Mouse (Mus musculus): Measurements from ENCODE around the gene Nckap5.

The Nckap5 gene

GRCm38 (mm10) chr1:126700978-126701320, 129.7 kb downstream of the Nckap5 start:
- no peak for DNase-seq (ENCODE audit: low read depth)

- DNase-seq (ENCODE audit: low read depth) = no peak
Observed at GRCm38 (mm10) chr1:126700063-126700977, 130.3 kb downstream of the Nckap5 start.

GRCm38 (mm10) chr1:126693585-126693984, 137.0 kb downstream of the Nckap5 start:
- DNase-seq (ENCODE audit: low read depth) = no peak

- no peak for DNase-seq (ENCODE audit: low read depth)
Observed at GRCm38 (mm10) chr1:126688593-126688992, 142.0 kb downstream of the Nckap5 start.

GRCm38 (mm10) chr1:126686678-126687077, 143.9 kb downstream of the Nckap5 start:
- no peak for DNase-seq (ENCODE audit: low read depth)

- no peak for DNase-seq (ENCODE audit: low read depth)
Observed at GRCm38 (mm10) chr1:126683621-126684445, 146.8 kb downstream of the Nckap5 start.

- DNase-seq (ENCODE audit: low read depth) = no peak
Observed at GRCm38 (mm10) chr1:126681773-126682172, 148.8 kb downstream of the Nckap5 start.

- DNase-seq (ENCODE audit: low read depth) = no peak
Observed at GRCm38 (mm10) chr1:126679348-126679747, 151.3 kb downstream of the Nckap5 start.

GRCm38 (mm10) chr1:126677280-126677679, 153.3 kb downstream of the Nckap5 start:
- DNase-seq (ENCODE audit: low read depth) = no peak

- DNase-seq (ENCODE audit: low read depth) = no peak
Observed at GRCm38 (mm10) chr1:126676769-126677168, 153.8 kb downstream of the Nckap5 start.

- DNase-seq (ENCODE audit: low read depth) = no peak
Observed at GRCm38 (mm10) chr1:126675142-126675541, 155.5 kb downstream of the Nckap5 start.

- DNase-seq (ENCODE audit: low read depth) = no peak
Observed at GRCm38 (mm10) chr1:126673238-126673637, 157.4 kb downstream of the Nckap5 start.

GRCm38 (mm10) chr1:126670507-126670906, 160.1 kb downstream of the Nckap5 start:
- no peak for DNase-seq (ENCODE audit: low read depth)

- no peak for DNase-seq (ENCODE audit: low read depth)
Observed at GRCm38 (mm10) chr1:126660098-126660999, 170.2 kb downstream of the Nckap5 start.

GRCm38 (mm10) chr1:126658731-126659130, 171.9 kb downstream of the Nckap5 start:
- no peak for DNase-seq (ENCODE audit: low read depth)

- no peak for DNase-seq (ENCODE audit: low read depth)
Observed at GRCm38 (mm10) chr1:126656246-126656645, 174.4 kb downstream of the Nckap5 start.

- no peak for DNase-seq (ENCODE audit: low read depth)
Observed at GRCm38 (mm10) chr1:126652085-126652484, 178.5 kb downstream of the Nckap5 start.

GRCm38 (mm10) chr1:126650806-126651205, 179.8 kb downstream of the Nckap5 start:
- no peak for DNase-seq (ENCODE audit: low read depth)

GRCm38 (mm10) chr1:126642751-126643150, 187.8 kb downstream of the Nckap5 start:
- no peak for DNase-seq (ENCODE audit: low read depth)

- no peak for DNase-seq (ENCODE audit: low read depth)
Observed at GRCm38 (mm10) chr1:126639463-126639862, 191.1 kb downstream of the Nckap5 start.

- no peak for DNase-seq (ENCODE audit: low read depth)
Observed at GRCm38 (mm10) chr1:126637515-126637914, 193.1 kb downstream of the Nckap5 start.

- DNase-seq (ENCODE audit: low read depth) = no peak
Observed at GRCm38 (mm10) chr1:126626206-126626605, 204.4 kb downstream of the Nckap5 start.
